Mouse (Mus musculus) MEL (cell line): Measurements from ENCODE around the gene Rcan1. TPM values are rescaled to one million over a fixed set of nuclear protein-coding genes. Genes with fewer than 3 reads are reported as not detected.
A peak's percentile ranks its signal among the peaks of the same experiment; 100 is the strongest.

ENCODE experiments used
- DNase-seq: peaks from one replicate; pipeline ENCODE4 v3.0.0; 2011; ENCODE audit warnings: low read depth, low spot score
- H3K27ac ChIP-seq: 2 replicates; pipeline ENCODE4 v1.5.1; 2012; ENCODE audit warnings: low read depth, mild to moderate bottlenecking, control low read depth, low read length, moderate library complexity; ENCODE audit not compliant: control insufficient read depth
- H3K27me3 ChIP-seq, 2 experiments: fragments of 150-350 bp in 1 of 2; sonication (generic) in 1 of 2; 2 replicates each; pipeline ENCODE4 v1.6.1; 2012; ENCODE audit warnings: low read length in 2 of 2, mild to moderate bottlenecking in 2 of 2, improper control_type of control experiment in 1 of 2, moderate library complexity in 1 of 2; ENCODE audit not compliant: insufficient read depth in 2 of 2, control insufficient read depth in 1 of 2
- H3K36me3 ChIP-seq, 2 experiments: 2 replicates each; pipeline ENCODE4 v1.6.1; 2012 to 2014; ENCODE audit warnings: low read length in 2 of 2, improper control_type of control experiment in 1 of 2, inconsistent platforms in 1 of 2, mild to moderate bottlenecking in 1 of 2; ENCODE audit not compliant: insufficient read depth in 2 of 2, control insufficient read depth in 1 of 2
- H3K4me1 ChIP-seq, 2 experiments: fragments of 150-350 bp in 1 of 2; sonication (generic) in 1 of 2; 2 replicates each; pipeline ENCODE4 v1.6.1; 2012; ENCODE audit warnings: low read length in 2 of 2, improper control_type of control experiment in 1 of 2, mild to moderate bottlenecking in 1 of 2; ENCODE audit not compliant: insufficient read depth in 2 of 2, control insufficient read depth in 1 of 2
- H3K4me3 ChIP-seq, 2 experiments: fragments of 150-350 bp in 1 of 2; sonication (generic) in 1 of 2; 2 replicates each; pipeline ENCODE4 v1.5.1; 2012; ENCODE audit warnings: low read depth in 2 of 2, low read length in 2 of 2, mild to moderate bottlenecking in 2 of 2, moderate library complexity in 2 of 2, control low read depth in 1 of 2, improper control_type of control experiment in 1 of 2; ENCODE audit not compliant: control insufficient read depth in 1 of 2, insufficient read depth in 1 of 2
- H3K79me2 ChIP-seq: 2 replicates; pipeline ENCODE4 v1.6.1; 2012; ENCODE audit warnings: mild to moderate bottlenecking, low read length, moderate library complexity; ENCODE audit not compliant: control insufficient read depth, poor library complexity, insufficient read depth
- H3K9ac ChIP-seq: 2 replicates; pipeline ENCODE4 v1.6.1; 2012; ENCODE audit warnings: low read depth, mild to moderate bottlenecking, control low read depth, low read length, moderate library complexity; ENCODE audit not compliant: control insufficient read depth, poor library complexity, severe bottlenecking
- H3K9me3 ChIP-seq: fragments of 150-350 bp; sonication (generic); replicated peaks from 2 replicates; pipeline ENCODE4 v1.6.1; 2012; ENCODE audit warnings: mild to moderate bottlenecking, low read length, improper control_type of control experiment, moderate library complexity; ENCODE audit not compliant: insufficient read depth
- CHD2 ChIP-seq: IDR thresholded peaks from 2 replicates; pipeline ENCODE4 v1.6.1; 2011; ENCODE audit warnings: low read length, improper control_type of control experiment
- CTCF ChIP-seq, 3 experiments: IDR thresholded peaks in 2 of 3; conservative IDR thresholded peaks in 1 of 3; 2 replicates each; pipeline ENCODE4 v1.5.1; 2011 to 2012; ENCODE audit warnings: low read length in 3 of 3, low read depth in 2 of 3, mild to moderate bottlenecking in 2 of 3, improper control_type of control experiment in 1 of 3, inconsistent platforms in 1 of 3, mixed read lengths in 1 of 3, moderate library complexity in 1 of 3; ENCODE audit not compliant: control insufficient read depth in 1 of 3, insufficient read depth in 1 of 3, poor library complexity in 1 of 3, severe bottlenecking in 1 of 3
- ELF1 ChIP-seq: IDR thresholded peaks from 2 replicates; pipeline ENCODE4 v1.6.1; 2014; ENCODE audit warnings: low read depth, mild to moderate bottlenecking, inconsistent platforms, low read length, improper control_type of control experiment, moderate library complexity
- EP300 ChIP-seq, 2 experiments: IDR thresholded peaks; 2 replicates each; pipeline ENCODE4 v1.6.1; 2011; ENCODE audit warnings: improper control_type of control experiment in 2 of 2, low read length in 2 of 2, low read depth in 1 of 2, mild to moderate bottlenecking in 1 of 2
- GATA1 ChIP-seq: IDR thresholded peaks from 2 replicates; pipeline ENCODE4 v1.6.1; 2011; ENCODE audit warnings: low read depth, low read length, improper control_type of control experiment
- JUND ChIP-seq: IDR thresholded peaks from 2 replicates; pipeline ENCODE4 v1.6.1; 2011; ENCODE audit warnings: low read depth, mild to moderate bottlenecking, improper control_type of control experiment, low read length
- KAT2A ChIP-seq: conservative IDR thresholded peaks from 2 replicates; pipeline ENCODE4 v1.6.1; 2012; ENCODE audit warnings: low read depth, low read length, improper control_type of control experiment, inconsistent platforms
- MAX ChIP-seq: IDR thresholded peaks from 2 replicates; pipeline ENCODE4 v1.6.1; 2011; ENCODE audit warnings: low read length, improper control_type of control experiment
- MEF2A ChIP-seq: IDR thresholded peaks from 2 replicates; pipeline ENCODE4 v1.6.1; 2014; ENCODE audit warnings: low read depth, mild to moderate bottlenecking, inconsistent platforms, low read length, improper control_type of control experiment; ENCODE audit not compliant: poor library complexity, insufficient replicate concordance, severe bottlenecking; ENCODE audit errors: extremely low read depth
- NRF1 ChIP-seq: IDR thresholded peaks from 2 replicates; pipeline ENCODE4 v1.6.1; 2014; ENCODE audit warnings: low read depth, mild to moderate bottlenecking, inconsistent platforms, low read length, improper control_type of control experiment, moderate library complexity; ENCODE audit not compliant: poor library complexity, insufficient read depth, severe bottlenecking
- POLR2A ChIP-seq, 2 experiments: IDR thresholded peaks; 2 replicates each; pipeline ENCODE4 v1.6.1; 2011 to 2012; ENCODE audit warnings: low read length in 2 of 2, mild to moderate bottlenecking in 2 of 2, control low read depth in 1 of 2, improper control_type of control experiment in 1 of 2, low read depth in 1 of 2, moderate library complexity in 1 of 2; ENCODE audit not compliant: control insufficient read depth in 1 of 2, insufficient read depth in 1 of 2, poor library complexity in 1 of 2
- POLR2AphosphoS5 ChIP-seq: IDR thresholded peaks from 2 replicates; pipeline ENCODE4 v1.6.1; 2012; ENCODE audit warnings: low read depth, borderline replicate concordance, mild to moderate bottlenecking, inconsistent platforms, low read length, moderate library complexity, mixed read lengths
- RCOR1 ChIP-seq: IDR thresholded peaks from 2 replicates; pipeline ENCODE4 v1.6.1; 2012; ENCODE audit warnings: low read depth, mild to moderate bottlenecking, inconsistent platforms, low read length, improper control_type of control experiment
- UBTF ChIP-seq: IDR thresholded peaks from 2 replicates; pipeline ENCODE4 v1.6.1; 2012; ENCODE audit warnings: low read depth, mild to moderate bottlenecking, inconsistent platforms, low read length, improper control_type of control experiment, moderate library complexity, borderline replicate concordance; ENCODE audit not compliant: insufficient read depth
- USF1 ChIP-seq: IDR thresholded peaks from 2 replicates; pipeline ENCODE4 v1.6.1; 2014; ENCODE audit warnings: low read depth, mild to moderate bottlenecking, inconsistent platforms, low read length, improper control_type of control experiment, moderate library complexity
- ZC3H11A ChIP-seq: IDR thresholded peaks from 2 replicates; pipeline ENCODE4 v1.6.1; 2012; ENCODE audit warnings: low read depth, mild to moderate bottlenecking, inconsistent platforms, low read length, improper control_type of control experiment
- ZKSCAN1 ChIP-seq: IDR thresholded peaks from 2 replicates; pipeline ENCODE4 v1.6.1; 2012; ENCODE audit warnings: low read depth, mild to moderate bottlenecking, inconsistent platforms, low read length, improper control_type of control experiment, moderate library complexity
- polyA plus RNA-seq, 2 experiments: library from polyadenylated mRNA; stranded (reverse) in 1 of 2; unstranded in 1 of 2; fragments of >175 nt in 1 of 2; fragments of >200 nt in 1 of 2; gene quantifications; 2 replicates each; pipeline versions ENCODE4 v1.2.1 to v1.2.4; 2012; ENCODE audit warnings: low replicate concordance in 2 of 2, low read depth in 1 of 2; ENCODE audit not compliant: insufficient read length in 2 of 2, insufficient read depth in 1 of 2, missing spikeins in 1 of 2
- total RNA-seq: library from RNA; depleted of rRNA; stranded (reverse); fragments of 300-350 nt; gene quantifications from 2 replicates; pipeline ENCODE4 v1.2.3, GENCODE M21; 2012

The Rcan1 gene
- total and polyA plus RNA-seq, 3 experiments = 9.5 to 14.6 TPM; not detected in 1

DNA sequence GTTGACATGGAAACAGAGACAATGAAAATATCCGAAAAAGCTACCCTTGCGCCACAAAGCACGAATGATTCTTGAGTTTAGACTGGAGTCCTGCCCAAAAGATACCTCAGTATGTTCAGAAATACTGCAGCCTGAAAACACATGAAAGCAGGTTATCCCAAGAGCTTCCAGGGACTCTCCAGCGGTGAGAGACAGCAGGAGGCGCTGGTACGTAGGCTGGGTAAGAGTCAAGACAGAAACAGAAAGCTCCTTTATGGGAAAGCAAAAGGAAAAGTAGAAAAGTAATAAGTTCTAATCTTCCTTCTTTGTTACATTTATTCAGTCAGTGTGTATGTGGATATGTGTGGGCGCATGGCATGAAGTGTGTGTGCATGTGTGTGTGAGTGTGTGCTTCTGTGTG lies 16.7 kb downstream of the Rcan1 start:
- Histone ChIP-seq H3K9ac (no peak overlapping the region), H3K36me3 (no peaks in the 10 kb centered on the region), H3K27ac (no peak overlapping the region), H3K9me3 (no peaks in the 10 kb centered on the region), H3K79me2 (no peaks in the 10 kb centered on the region), H3K4me1 (no peaks in the 10 kb centered on the region)
- no peak for DNase-seq
- no peak for TF ChIP-seq NRF1
- TF ChIP-seq USF1 = no peak
- no peak for TF ChIP-seq MEF2A
- TF ChIP-seq GATA1 = no peak
- TF ChIP-seq, all 39 proteins: peak for 0
- Histone ChIP-seq H3K4me3 (no peak overlapping the region), H3K27me3 (no peaks in the 10 kb centered on the region)

DNA sequence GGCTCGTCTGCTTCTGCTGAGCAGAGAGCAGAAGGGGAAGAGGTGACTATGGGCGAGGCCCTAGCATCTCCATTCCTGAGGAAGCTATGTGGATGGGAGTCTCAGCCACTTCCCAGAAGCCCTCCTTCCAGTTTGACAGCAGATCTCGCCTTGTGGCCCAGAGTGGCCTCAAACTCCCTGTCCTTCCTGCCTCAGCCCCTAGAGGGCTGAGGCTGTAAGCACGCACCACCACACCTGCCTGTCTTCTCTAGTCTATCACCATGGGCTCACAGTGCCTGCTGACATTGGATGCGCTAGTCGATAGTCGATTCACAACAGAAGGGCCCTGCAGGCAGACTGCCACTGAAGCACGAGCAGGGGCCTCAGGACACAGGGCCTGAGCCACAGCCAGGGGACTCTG lies 18.1 kb downstream of the Rcan1 start:
- Histone ChIP-seq H3K9me3 (no peaks in the 10 kb centered on the region), H3K4me1 (no peaks in the 10 kb centered on the region), H3K36me3 (no peaks in the 10 kb centered on the region), H3K4me3 (no peak overlapping the region), H3K79me2 (no peaks in the 10 kb centered on the region), H3K9ac (no peak overlapping the region), H3K27me3 (no peaks in the 10 kb centered on the region), H3K27ac (no peak overlapping the region)
- TF ChIP-seq UBTF = no peak
- no peak for TF ChIP-seq KAT2A
- peak; percentile 15 to 26 (median 25); a peak in 4 of 6 replicates for TF ChIP-seq CTCF (IDR thresholded peaks at IDR 0.05 in 2 of 3, conservative IDR thresholded peaks at IDR 0.05 in 1 of 3; ENCODE audit: control insufficient read depth in 1 of 3, insufficient read depth in 1 of 3, low read depth in 2 of 3, low read length in 3 of 3, poor library complexity in 1 of 3, severe bottlenecking in 1 of 3)
- DNase-seq = peak; percentile 16

DNA sequence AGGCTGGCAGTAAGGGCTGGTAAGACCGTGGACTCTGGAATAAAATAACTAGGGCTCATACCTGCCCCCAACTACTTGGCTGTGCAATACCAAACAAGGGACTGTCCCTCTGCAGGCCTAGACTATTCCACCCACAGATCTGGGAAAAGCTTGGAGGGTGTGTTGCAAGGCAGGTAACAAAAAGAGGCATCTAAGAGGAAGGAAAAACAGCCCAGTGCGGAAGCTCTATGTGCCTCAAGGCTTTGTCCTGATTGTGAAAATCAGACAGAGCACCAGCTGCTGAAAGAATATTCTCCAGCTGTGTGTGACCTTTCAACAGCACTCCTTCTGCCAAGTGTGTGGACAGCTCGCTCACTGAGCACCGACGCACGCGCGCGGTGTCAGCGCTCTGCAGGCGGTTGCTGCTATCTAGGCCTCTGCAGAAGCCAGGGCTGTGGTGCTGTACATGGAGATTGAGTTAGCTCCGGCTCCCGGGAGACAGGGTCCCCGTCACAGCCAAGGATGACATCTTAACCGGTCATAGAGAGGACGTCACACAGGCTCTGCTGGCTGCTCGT lies 19.1 kb downstream of the Rcan1 start:
- TF ChIP-seq UBTF (no peak), POLR2AphosphoS5 (no peak), CHD2 (no peak), ZKSCAN1 (no peak), JUND (no peak), POLR2A (IDR thresholded peaks at IDR 0.05; ENCODE audit: control insufficient read depth in 1 of 2, insufficient read depth in 1 of 2, low read depth in 1 of 2, low read length in 2 of 2, poor library complexity in 1 of 2) (no peak), ZC3H11A (no peak), USF1 (no peak), MAX (no peak), MEF2A (no peak), ELF1 (no peak), EP300 (IDR thresholded peaks at IDR 0.05; ENCODE audit: low read depth in 1 of 2, low read length in 2 of 2) (no peak), RCOR1 (no peak)
- TF ChIP-seq, all 39 proteins: peak for 0
- H3K27me3 ChIP-seq = no peaks in the 10 kb centered on the region
- H3K36me3 ChIP-seq = no peaks in the 10 kb centered on the region
- H3K9ac ChIP-seq = no peak overlapping the region
- no peak overlapping the region for H3K27ac ChIP-seq
- no peak overlapping the region for H3K4me3 ChIP-seq
- no peaks in the 10 kb centered on the region for H3K9me3 ChIP-seq
- DNase-seq = no peak
- H3K4me1 ChIP-seq = no peaks in the 10 kb centered on the region
- H3K79me2 ChIP-seq = no peaks in the 10 kb centered on the region
